Mouse (Mus musculus): ENCODE measurements around the gene Hus1.

Hus1 gene

DNA sequence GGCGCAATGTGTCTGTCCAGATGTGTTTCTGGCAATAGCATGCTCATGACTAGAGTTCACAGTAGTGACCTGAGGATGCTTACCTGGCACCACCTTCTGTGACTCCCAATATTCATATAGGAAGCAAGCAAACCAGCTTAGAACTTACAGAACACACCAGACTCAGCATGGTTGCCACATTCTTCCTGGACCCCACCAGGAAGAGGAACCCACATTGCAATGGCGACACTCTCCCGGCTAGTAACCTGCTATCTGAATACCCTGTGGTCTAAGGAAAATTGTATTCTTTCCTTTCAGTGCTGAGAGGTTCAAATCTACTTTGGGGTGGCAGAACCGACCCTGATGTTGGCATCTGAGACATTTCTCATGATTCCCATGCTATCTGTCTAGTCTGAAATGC is 32.8 kb downstream of the Hus1 start:
- DNase-seq (ENCODE audit: low spot score) = no peak

DNA sequence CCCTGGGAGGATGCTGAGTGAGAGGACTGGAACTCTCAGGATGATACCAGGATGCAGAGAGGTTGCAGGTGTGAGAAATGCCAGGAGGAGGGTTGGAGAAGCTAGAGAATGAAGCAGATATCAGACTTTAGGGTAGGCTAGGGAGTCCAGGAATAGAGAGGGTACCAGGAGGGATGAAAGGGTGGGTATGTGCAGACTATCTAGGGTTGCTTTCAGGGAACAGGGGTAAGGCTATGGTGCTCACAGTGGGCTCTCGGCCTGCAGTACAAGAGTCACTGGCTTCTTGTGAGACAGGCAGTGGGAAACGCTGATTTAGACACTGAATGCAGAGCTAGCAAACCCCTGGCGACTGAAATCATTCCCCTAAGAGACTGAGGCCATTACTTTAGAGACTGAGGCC is 37.8 kb downstream of the Hus1 start, which contains the start of gene Pkd1l1:
Gene Pkd1l1, minus strand, starts transcription at position 101 of the 400 bp plus-strand sequence.
- DNase-seq (ENCODE audit: low spot score) = no peak

DNA sequence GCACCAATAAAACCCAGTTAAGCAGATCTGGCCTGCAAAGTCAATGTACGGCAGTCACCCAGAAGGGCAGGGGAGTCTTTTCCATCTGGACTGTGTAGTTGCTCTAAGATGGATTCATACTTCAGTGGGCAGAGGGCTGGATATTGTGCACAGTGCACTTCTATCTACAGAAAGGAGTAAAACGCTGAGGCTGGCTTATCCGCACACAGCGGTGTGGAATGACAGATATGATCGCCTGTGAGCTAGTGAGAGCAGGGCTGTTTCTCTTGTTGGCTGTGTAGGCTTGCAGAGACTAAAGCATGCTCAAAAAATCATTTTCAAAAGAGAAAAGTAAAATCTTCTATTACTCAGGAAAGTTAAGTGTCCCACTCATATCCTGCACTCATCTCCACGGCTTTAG is 38.9 kb downstream of the Hus1 start:
- no peak for DNase-seq (ENCODE audit: low spot score)

DNA sequence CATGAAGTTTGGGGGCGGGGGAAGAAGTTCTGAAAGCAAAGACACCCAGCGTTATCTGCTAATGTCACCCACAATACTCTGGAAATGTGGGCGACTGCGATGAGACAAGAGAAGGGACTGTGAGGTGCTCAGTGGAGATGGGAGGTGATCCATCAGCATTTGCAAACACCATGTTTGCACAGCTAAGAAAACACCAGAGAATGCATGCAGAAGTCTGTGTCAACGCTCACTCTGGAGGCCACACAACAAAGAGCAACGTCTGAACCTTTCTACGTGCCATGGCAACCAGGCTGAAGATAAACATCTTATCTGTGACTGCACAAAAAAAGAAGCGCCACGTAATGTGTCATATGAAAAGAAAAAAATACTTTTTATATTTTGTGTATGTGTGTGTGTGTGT is 40.5 kb downstream of the Hus1 start:
- no peak for DNase-seq (ENCODE audit: low spot score)

DNA sequence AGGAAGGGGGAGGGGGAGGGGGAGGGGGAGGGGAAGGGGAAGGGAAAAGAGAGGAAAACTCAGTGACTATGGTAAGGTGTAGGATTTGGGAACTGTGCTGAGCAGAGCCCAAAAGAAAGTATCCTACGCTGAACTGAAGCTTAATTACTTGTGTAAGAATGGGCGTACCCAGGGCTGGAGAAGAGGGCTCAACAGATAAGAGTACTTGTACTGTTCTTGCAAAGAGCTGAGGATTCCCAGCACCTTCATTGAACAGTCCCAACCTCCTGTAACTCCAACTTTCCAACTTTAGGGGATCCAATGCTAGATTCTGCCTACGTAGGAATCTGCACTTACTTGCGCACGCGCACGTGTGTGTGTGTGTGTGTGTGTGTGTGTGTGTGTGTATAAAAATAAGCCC is 42.9 kb downstream of the Hus1 start:
- no peak for DNase-seq (ENCODE audit: low spot score)

DNA sequence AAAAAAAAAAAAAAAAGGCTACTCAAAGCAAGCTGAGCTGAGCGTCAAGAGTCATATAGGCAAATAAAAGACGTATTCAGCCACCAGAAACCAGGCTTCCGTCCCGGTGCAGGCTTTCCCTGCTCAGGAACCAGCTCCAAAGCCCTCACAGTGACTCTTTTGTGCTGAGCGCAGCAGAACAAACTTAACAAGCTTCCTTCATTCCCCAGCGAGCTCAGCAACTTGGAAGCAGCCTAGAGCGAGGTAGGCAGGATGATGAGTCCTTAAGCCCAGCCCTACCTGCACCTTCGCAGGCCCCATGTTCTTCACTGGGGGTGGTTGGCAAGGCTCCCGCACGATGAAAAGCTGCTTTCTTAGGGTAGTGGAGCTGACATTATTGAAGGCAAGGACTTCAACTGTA is 52.4 kb downstream of the Hus1 start:
- DNase-seq (ENCODE audit: low spot score) = no peak

DNA sequence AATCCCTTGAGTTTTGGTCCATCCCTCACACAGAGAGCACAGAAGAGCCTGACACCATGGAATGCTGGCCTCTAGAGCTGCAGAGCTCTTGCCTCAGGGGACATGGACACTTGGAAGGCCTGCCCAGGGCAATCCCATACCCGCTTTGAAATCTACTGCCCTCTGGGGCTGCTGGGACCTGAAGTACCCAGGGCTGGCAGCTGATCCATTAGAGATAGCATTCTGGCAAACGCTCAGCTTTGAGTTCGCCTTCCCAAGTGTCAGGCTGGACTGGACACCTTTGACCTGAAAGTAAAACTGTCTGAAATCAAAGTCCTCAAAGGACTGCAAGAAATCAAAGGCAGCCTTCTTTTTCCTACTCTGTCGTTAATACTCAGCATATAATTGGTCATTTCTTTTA is 52.9 kb downstream of the Hus1 start:
- no peak for DNase-seq (ENCODE audit: low spot score)

DNA sequence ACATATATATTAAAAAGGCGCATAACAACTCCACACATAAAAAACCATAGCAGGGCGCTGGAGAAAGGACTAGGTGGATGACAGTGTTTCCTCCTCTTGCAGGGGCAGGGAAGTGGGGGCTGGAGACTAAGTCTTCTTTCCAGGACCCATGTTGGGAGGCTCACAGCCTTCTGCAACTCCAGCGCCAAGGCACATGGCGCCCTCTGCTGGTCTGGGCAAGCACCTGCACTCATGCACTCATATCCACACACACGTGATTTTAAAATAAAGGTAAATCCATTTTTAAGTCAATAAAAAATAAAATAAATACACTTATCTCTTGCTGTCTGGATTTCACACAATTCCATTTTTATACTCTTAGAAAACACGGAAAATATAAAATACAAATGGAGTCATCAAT is 54.0 kb downstream of the Hus1 start:
- no peak for DNase-seq (ENCODE audit: low spot score)

DNA sequence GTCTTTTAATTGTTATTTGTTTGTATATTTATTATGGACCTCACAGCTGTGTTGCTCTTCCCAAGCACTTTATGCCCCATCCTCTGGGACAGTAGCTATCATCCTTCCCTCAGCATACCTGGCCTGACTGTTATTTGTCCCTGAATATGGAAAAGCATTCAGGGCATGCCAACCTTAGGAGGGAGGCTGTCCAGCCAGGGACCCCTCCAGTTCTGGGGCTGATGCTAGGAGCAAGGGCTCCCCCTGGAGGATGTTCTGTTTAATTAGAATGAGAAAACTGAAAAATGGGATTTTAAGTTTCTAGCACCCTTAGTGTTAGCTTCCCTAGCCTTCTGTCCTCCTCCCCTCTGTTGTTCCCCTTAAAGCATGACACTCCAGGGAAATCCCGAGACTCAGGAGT is 55.3 kb downstream of the Hus1 start:
- no peak for DNase-seq (ENCODE audit: low spot score)

DNA sequence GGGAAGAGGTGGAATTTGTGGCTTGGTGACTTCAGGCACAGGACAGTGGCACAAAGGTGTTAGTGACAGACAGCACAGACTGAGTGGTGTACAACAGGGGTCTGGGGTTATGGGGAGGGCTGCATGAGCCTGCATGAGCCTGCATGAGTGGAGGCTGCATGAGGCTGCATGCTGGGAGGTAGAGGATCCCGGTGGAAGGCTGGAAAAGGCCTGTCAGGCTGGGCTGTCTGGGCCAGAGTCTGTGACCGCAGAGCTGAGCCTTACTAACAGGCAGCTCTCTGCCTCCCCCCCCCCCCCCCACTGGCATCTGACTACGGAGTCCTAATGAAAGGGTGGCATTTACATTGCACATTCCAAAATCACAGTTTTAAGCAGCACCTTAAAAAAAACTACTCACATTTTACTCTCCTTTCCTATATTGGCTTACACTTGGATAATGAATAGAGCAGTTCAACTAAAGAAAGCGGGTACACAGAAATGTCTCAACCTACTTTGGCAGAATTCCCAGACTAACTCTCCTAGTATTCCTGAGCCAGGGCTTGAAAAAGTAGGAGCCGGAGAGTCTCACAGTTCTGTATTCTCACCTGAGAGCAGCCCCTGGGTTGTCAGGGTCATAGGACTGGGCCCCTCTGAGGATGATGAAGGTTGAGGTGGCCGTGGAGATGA is 61.1 kb downstream of the Hus1 start:
- no peak for DNase-seq (ENCODE audit: low spot score)

DNA sequence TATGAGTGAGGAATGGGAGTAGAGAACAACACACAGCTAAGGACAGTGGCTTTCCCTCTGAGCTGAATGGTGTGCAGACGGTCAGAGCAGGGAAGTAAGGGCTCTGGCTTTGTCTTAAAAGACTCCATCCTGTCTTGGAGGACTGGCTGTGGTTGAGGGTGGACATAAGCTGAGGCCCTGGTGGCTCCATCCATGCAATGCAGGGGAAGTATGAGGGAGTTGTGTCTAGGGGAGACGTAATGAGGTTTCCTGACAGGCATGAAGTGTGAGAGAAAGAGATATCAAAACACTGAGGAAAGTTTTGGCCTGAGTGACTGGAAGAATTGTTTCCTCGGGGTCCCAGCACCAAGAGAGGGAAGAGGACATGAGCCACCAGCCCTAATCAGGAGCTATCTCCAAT is 62.1 kb downstream of the Hus1 start:
- DNase-seq (ENCODE audit: low spot score) = no peak

DNA sequence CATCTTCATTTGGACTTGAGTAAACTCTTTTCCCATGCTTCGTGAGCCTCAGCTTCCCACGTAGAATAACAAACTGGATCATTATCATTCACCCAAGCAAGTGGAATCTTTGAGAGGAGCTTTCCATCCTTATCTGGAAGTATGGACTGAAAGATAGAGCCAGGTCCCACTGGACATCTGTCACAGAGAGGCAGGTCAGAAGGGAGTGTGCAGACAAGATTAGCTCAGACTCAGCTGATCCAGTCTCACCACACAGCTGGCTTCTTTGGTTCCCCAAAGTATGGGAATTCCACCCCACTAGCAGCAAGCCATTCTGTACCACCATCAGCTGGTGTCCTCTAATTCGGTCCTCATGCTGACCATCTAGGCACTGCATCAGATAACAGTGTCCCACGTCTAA is 66.9 kb downstream of the Hus1 start:
- no peak for DNase-seq (ENCODE audit: low spot score)
